Mouse (Mus musculus) T-cell, adult 2 months (primary cell): ENCODE data around the gene Gnb1.
"Not testable (repeated sequence)": the region's sequence is repeated elsewhere in the genome, so short reads cannot be mapped to it uniquely, and the experiment has no call there.

Source experiments
- DNase-seq: peaks from one replicate; pipeline ENCODE4 v3.0.0; 2022; ENCODE audit warnings: low spot score

The Gnb1 gene

GRCm38 (mm10) chr4:155490990-155491504 is at the start of gene Gnb1:
TSS of gene Gnb1 (plus strand) at chr4:155491361.
- DNase-seq: peak; percentile 90

- DNase-seq: no peak
These were observed 48.4 kb upstream of the Gnb1 start for GRCm38 (mm10) chr4:155442808-155443207.

GRCm38 (mm10) chr4:155451597-155451996 is 39.6 kb upstream of the Gnb1 start:
- no peak for DNase-seq

- no peak for DNase-seq
These were observed 32.6 kb upstream of the Gnb1 start for GRCm38 (mm10) chr4:155458575-155458974.

- no peak for DNase-seq
These were observed 28.1 kb upstream of the Gnb1 start for GRCm38 (mm10) chr4:155463050-155463449.

- DNase-seq: no peak
These were observed 27.6 kb upstream of the Gnb1 start for GRCm38 (mm10) chr4:155463611-155464010.

GRCm38 (mm10) chr4:155464061-155464460 is 27.1 kb upstream of the Gnb1 start:
- DNase-seq: no peak

DNA sequence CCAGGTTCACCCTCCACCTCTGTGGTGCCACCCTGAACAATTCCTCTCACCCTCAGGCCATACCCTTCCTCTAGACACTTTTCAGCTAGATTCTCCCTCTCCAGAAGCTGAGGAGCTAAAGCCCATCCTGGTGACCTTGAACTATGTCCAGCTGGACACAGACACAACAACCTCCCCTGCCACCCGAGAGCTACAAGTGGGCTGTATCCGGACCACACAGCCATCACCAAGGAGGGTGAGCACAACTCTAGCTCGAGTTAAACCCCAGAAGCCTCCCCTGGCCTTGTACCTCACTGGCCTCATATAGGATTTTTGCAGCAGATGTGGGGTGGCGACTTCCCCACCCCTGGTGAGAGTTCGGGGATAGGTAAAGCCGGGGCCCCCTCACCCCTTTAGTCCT is 25.6 kb upstream of the Gnb1 start:
- DNase-seq: no peak

- DNase-seq: no peak
These were observed 25.1 kb upstream of the Gnb1 start for GRCm38 (mm10) chr4:155466080-155466479.

DNA sequence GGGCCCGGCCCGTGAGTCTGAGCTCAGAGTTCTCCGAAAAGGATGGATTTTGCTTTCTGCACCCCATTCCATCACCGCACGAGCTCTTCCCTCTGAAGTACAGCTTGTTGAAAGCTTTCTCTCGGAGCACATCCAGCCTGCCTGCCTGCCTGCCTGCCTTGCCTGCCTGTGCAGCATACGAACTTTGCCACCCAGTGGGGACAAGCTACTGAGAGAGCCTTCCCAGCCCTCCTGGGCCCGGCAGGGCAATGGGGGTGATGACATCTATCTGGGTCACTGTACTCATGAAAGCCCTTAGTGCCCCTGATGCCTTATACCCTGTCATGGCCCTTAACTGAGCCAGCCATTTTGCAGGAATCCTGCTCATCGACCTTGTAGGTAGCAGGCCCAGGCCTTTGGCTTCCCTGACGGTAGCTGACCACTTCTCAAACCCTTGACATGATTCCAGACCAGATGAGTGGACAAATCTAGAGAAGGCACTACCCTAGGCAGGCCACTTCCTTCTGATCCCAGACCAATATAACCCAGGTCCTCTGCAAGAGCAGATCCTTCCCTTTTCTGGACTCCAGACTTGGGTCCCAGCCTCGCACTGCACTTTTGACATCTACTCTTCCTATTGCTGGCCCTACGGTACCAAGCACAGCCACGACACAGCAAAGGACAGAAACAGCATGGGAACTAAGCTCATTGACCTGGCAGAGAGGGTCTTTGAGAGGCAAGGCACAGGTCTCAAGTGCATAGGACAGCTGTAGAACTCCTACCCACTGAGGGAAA is 23.7 kb upstream of the Gnb1 start:
- no peak for DNase-seq

DNA sequence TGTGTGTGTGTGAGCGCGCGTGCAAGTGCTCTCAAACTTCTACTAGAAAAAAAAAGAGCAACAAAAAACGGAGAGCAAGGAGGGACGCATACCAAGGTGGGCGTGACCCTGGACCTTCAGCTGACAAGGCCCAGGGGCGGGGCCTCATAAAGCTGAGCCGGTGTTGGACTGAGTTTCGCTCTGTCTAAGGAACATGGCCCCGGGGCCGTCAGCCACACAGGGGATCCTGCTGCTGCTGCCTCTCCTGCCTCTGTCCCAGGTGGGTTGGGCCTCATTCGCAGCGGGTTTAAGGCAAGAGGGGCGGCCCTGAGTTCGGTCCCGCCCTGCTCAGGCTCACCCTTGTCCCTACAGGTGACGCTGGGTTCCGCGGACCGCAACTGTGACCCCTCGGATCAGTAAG is 22.2 kb upstream of the Gnb1 start, which contains the start of gene Tmem52:
Tmem52 (plus strand) TSS at position 163 of the 400 bp plus-strand sequence.
- DNase-seq: peak; percentile 26

GRCm38 (mm10) chr4:155469590-155470262 is 21.4 kb upstream of the Gnb1 start:
- no peak for DNase-seq

DNA sequence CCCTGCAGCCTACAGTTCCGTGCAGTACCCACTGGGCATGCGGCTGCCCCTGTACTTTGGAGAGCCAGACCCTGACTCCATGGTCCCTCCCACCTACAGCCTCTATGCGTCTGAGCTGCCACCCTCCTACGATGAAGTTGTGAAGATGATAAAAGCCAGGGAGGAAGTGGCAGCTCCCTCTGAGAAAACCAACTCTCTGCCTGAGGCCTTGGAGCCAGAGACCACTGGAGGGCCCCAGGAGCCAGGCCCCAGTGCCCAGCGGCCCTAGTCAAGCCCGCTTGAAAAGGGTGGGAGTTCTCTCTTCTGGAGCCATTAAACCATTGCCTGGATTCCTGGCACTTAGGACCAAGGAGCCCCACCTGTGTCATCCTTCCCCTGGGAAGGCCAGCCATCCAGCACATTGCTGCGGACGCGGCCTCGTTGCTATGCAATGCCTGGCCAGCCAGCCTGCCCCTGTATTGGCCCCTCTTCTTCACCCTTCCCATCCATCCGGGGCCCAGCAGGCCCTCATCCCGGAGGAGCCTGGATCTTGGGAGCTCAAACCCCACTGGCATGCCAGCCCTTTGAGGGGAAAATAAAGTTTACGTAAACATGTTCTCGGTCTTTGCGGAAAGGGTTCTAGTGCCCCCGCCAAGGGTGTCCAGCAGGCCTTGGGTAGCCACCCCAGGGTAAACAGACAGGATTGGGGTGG is 20.8 kb upstream of the Gnb1 start:
- no peak for DNase-seq

DNA sequence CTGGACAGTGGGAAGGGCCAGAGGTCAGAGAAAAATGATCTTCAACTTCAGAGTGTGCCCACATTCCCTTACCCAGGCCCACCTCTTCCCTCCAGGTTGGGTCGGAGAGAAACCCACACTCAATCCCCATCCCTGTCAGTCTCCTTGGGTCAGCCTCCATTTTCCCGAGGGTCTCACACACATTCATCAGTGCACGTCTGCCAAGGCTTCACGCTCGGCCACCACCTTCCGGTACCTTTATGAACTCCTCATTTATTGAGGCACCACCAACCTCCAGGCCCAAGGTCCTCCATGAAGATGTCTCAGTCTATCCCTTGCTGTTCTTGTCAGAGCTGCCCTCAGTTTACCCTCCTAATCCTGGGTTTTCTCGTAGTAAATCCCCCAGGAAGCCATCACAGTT is 20.2 kb upstream of the Gnb1 start:
- no peak for DNase-seq

GRCm38 (mm10) chr4:155471406-155471805 is 19.8 kb upstream of the Gnb1 start:
- no peak for DNase-seq

DNA sequence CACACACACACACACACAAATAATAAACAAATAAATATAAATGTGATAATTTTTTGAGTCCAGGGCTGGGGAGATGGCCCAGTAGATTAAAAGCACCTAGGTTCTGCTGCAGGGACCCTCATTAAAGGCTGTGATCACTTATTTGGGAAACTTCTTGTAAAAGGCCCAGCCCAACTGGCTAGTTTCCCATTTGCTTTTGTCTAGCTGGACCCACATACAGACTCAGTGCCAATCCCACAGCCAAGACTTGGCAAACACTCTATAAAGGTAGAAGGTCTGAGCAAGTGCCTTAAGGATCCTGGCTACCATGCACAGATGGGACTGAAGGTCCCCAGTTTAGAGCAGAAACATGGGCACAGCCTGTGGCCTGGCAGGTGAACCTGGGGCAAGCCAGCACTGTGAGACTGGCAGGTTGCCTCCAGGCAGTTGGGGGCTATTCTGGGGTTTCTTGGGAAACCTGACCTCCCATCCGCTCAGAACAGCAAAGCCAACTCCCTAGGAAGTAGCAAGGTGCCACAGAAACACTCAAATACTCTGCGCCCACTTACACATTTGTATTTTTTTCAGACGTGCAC is 18.4 kb upstream of the Gnb1 start:
- DNase-seq: no peak

GRCm38 (mm10) chr4:155473319-155473718 is 17.8 kb upstream of the Gnb1 start:
- DNase-seq: no peak

- DNase-seq: not testable (repeated sequence)
These were observed 17.4 kb upstream of the Gnb1 start for GRCm38 (mm10) chr4:155473796-155474195.

DNA sequence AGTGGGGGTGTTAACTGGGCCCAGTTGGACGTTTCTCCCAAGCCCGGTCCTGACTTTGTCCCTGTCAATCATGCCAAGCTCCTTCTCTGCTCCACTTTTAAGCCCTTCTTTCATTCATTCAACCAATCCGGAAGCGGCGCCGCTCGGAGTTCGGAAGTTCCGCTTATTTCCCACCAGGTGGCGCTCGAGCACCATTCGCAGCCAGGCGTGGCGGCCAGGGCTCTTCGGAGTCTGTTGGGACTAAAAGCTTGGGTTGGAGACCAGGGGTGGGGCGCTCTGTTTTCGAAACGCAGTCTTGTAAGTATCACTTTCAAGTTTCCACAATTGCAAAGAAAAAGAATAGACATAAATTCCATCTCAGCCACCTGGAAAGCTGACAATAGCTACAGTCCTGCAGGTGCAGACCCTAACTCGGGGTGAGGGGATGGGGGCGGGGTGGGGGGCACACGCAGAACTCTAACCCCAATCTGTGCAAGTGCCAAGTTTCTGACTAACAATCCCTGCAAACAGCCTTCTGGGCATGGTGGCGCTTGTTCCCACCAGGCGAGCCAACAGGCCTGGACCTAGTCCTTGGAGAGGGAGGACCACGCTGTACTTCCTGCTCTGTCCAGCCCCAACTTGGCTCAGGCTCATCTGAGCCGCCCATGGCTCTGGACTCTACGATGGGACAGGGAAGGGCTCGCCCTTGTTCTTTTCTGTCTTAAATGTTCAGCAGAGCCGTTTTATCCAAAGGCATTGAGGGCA is 9.6 kb upstream of the Gnb1 start:
- peak; percentile 83 for DNase-seq

GRCm38 (mm10) chr4:155482125-155482480 is 9.1 kb upstream of the Gnb1 start:
- no peak for DNase-seq

DNA sequence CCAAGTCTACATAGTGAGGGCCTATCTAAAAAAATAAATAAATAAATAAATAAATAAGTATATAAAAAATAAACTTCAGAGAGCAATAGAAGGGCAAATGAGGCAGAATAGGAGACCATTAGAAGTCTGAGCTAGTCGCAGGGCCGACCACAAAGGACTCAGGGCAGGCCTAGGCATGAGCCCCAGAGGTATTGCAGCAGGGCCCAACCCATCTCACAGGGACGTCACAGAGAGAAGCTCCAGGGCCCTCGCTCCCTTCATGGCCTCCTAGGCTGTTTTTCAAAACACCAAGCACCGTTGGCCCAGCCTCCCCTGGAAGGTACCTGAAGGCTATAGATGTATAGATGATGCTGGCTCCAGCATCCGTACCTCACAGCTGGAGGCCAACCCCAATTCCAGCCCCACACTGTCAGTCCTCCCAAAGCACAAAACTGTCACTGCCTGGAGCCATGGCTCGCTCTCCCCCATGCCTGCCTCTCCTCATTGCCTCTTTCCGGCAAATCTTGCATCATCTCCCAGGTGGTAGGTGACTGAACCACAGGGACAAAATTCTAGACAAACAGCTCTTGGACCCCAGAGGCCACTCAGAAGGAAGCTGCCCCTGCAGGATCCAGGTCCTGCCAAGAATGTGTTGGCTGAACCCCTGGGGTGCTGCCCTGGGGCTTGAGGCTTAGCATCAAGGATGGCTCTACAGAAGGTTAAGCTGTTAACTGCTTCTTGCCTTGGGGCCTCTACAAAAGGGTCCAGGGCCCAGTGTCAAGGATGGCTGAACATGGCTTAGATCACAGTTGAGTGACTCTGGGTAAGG is 8.2 kb upstream of the Gnb1 start:
- no peak for DNase-seq
